Mouse (Mus musculus) C2C12 (cell line): ENCODE results near the gene Ddx21. TPM values are rescaled to one million over a fixed set of nuclear protein-coding genes. Genes with fewer than 3 reads are reported as not detected.
A peak's percentile ranks its signal among the peaks of the same experiment; 100 is the strongest.

Source experiments
- H3K27me3 ChIP-seq: one replicate; pipeline ENCODE4 v1.6.1; 2011; ENCODE audit not compliant: control insufficient read depth, insufficient read depth, insufficient read length
- H3K36me3 ChIP-seq: one replicate; pipeline ENCODE4 v1.6.1; 2011; ENCODE audit not compliant: control insufficient read depth, insufficient read depth
- H3K4me3 ChIP-seq: one replicate; pipeline ENCODE4 v1.5.1; 2011; ENCODE audit warnings: mild to moderate bottlenecking, control low read depth; ENCODE audit not compliant: poor library complexity, insufficient read depth, severe bottlenecking
- H3K79me2 ChIP-seq: one replicate; pipeline ENCODE4 v1.6.1; 2011; ENCODE audit not compliant: control insufficient read depth, insufficient read depth
- H3K79me3 ChIP-seq: one replicate; pipeline ENCODE4 v1.6.1; 2011; ENCODE audit warnings: low read depth, control low read depth
- H3ac ChIP-seq: one replicate; pipeline ENCODE3; 2011; ENCODE audit warnings: low read depth; ENCODE audit not compliant: control insufficient read depth, insufficient read length
- CEBPB ChIP-seq: IDR thresholded peaks from one replicate; pipeline ENCODE4 v1.6.1; 2011; ENCODE audit warnings: low read depth, mild to moderate bottlenecking, control low read depth, moderate library complexity
- CTCF ChIP-seq: IDR thresholded peaks from one replicate; pipeline ENCODE4 v1.5.1; 2011; ENCODE audit not compliant: control insufficient read depth, insufficient read depth, insufficient read length
- FOSL1 ChIP-seq: IDR thresholded peaks from one replicate; pipeline ENCODE4 v1.8.0; 2011; ENCODE audit warnings: mild to moderate bottlenecking, low read length; ENCODE audit not compliant: poor library complexity, insufficient read depth, severe bottlenecking
- MAX ChIP-seq: IDR thresholded peaks from one replicate; pipeline ENCODE4 v1.6.1; 2011; ENCODE audit warnings: mild to moderate bottlenecking, control low read depth
- MYOD1 ChIP-seq: IDR thresholded peaks from one replicate; pipeline ENCODE4 v1.6.1; 2011; ENCODE audit warnings: low read depth; ENCODE audit not compliant: control insufficient read depth, insufficient read length
- MYOG ChIP-seq: IDR thresholded peaks from one replicate; pipeline ENCODE4 v1.6.1; 2011; ENCODE audit not compliant: control insufficient read depth, insufficient read length; ENCODE audit errors: extremely low read depth
- USF1 ChIP-seq: IDR thresholded peaks from one replicate; pipeline ENCODE4 v1.6.1; 2011; ENCODE audit warnings: low read depth, mild to moderate bottlenecking, control low read depth, moderate library complexity
- polyA plus RNA-seq: library from polyadenylated mRNA; unstranded; fragments of >200 nt; fragmentation: generic; extraction: Trizol; gene quantifications from one replicate; pipeline ENCODE4 v1.2.1, GENCODE M21; 2012; ENCODE audit warnings: missing spikeins

The Ddx21 gene
- polyA plus RNA-seq, 1 experiment, result 55.3 TPM

DNA sequence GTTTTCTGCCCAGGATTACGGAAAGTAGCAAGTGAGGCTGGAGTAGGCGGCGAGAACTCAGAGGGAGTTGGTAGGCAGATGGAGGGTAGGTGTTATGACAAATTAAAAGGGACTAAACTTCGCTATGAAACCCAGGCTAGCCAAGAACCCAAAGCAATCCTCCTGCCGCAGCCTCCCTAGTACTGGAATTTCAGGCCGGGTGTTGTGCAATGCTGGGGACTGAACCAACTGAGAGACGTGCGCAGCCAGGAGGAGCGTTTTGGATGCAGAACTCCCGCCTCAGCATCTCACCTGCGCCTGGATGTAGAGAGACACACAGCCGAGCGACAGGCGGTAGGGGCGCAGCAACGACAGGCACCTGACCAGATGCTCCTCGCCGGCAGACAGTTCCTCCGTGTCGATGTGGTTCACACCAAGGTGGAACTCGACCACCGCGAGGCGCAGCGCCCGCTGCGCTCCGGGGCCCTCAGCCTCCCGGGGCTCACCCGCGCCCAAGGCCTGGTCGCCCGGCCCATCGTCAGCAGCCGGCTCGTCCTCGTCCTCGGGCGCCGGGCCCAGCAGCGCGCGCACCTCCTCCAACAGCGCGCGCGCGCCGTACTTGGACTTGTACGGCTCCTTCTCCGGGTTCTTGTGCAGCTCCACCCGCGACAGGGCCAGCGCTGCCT lies 24.3 kb downstream of the Ddx21 start:
- peaks cover 16% of the 10 kb centered on the region for H3K79me3 ChIP-seq
- H3K27me3 ChIP-seq, result no peaks in the 10 kb centered on the region
- H3K79me2 ChIP-seq, result peaks cover 28% of the 10 kb centered on the region
- peak overlapping the region; percentile 82 for H3ac ChIP-seq
- peak overlapping the region; percentile 87 for H3K4me3 ChIP-seq
- H3K36me3 ChIP-seq, result peaks cover 49% of the 10 kb centered on the region
- peak; percentile 69 for TF ChIP-seq CEBPB
- no peak for TF ChIP-seq CTCF
- TF ChIP-seq FOSL1, result no peak

DNA sequence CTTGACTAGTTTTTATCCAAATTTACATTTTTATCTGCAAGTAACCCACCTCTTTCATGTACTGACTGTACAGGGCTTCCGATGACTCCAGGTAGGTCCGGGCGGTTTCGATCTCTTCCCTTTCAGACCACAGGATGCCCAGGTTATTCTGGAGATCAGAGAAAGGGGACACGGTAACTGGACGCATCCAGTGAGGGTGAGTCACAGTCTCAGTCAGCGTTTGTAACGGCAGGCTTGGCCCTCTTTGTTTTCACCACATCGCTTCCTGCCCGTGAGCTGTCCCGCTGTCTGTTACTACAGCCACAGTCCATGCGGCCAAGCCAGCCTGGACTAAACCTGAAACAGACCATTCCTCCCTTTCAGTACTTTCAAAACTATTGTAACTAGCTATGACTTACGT lies 27.1 kb downstream of the Ddx21 start:
- peaks cover 16% of the 10 kb centered on the region for H3K79me3 ChIP-seq
- no peak overlapping the region for H3K4me3 ChIP-seq
- no peak overlapping the region for H3ac ChIP-seq
- H3K79me2 ChIP-seq, result peaks cover 28% of the 10 kb centered on the region
- TF ChIP-seq MAX (no peak), FOSL1 (no peak), MYOG (no peak), CEBPB (no peak), MYOD1 (no peak), USF1 (no peak), CTCF (no peak)
- H3K36me3 ChIP-seq, result peaks cover 41% of the 10 kb centered on the region
- H3K27me3 ChIP-seq, result no peaks in the 10 kb centered on the region

DNA sequence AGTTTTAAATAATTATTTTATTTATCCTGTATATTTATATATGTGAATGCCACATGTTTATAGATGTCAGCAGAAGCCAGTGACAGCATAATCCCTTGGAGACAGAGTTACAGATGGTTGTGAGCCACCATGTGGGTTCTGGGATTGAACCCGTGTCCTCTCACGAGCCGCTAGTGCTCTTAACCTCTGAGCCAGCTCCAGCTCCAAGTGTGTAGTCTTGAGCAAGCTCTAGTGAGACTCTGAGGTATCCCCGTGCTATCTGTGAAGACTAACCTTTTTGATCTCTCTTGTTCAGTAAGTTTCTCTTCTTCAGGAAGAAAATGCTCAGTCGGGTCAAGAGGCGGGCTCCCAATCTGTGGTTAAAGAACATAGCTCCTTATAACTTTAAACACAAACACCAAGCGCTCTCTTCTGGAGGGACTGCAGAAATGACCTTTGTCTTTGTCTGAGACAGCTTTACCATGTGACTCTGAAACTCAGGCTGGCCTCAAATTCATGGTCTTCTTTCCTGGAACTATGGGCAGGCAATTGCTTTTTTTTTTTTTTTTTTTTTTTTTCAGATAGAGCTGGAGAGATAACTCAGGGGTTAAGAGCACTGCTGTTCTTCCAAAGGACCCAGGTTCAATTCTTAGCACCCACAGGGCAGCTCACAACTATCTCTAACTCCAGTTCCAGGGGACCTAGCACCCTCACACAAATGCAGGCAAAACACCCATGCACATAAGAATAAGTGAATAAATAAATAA lies 31.8 kb downstream of the Ddx21 start:
- TF ChIP-seq USF1 (no peak), MYOG (no peak), MYOD1 (no peak), CTCF (no peak), FOSL1 (no peak), MAX (no peak), CEBPB (no peak)
- Histone ChIP-seq H3K79me3 (no peaks in the 10 kb centered on the region), H3K4me3 (no peak overlapping the region), H3ac (no peak overlapping the region), H3K79me2 (no peaks in the 10 kb centered on the region), H3K27me3 (no peaks in the 10 kb centered on the region), H3K36me3 (peaks cover 74% of the 10 kb centered on the region)

DNA sequence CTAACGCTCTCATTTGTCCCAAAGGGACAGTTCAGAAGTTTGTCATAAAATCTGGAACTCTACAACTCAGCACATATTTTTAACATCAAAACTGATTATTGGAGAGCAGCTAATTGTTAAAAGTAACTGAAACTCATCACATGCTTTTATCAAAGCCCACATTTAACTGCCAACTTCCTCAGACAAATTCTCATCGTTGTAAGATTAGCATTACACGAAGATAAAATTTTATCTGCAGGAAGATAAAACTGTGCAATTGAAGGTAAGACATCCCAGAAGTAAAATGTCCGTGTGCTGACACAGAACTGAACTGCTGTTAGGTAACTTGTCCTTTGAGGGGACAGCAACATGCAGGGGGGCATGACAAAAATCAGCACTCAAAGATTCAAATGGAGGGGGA lies 33.2 kb downstream of the Ddx21 start:
- no peak for TF ChIP-seq MYOG
- TF ChIP-seq MAX, result no peak
- TF ChIP-seq CTCF, result no peak
- no peak for TF ChIP-seq CEBPB
- no peak for TF ChIP-seq USF1
- TF ChIP-seq FOSL1, result no peak
- no peak for TF ChIP-seq MYOD1
- Histone ChIP-seq H3K36me3 (peaks cover 73% of the 10 kb centered on the region), H3ac (no peak overlapping the region), H3K4me3 (no peak overlapping the region), H3K79me2 (no peaks in the 10 kb centered on the region), H3K27me3 (no peaks in the 10 kb centered on the region), H3K79me3 (no peaks in the 10 kb centered on the region)

DNA sequence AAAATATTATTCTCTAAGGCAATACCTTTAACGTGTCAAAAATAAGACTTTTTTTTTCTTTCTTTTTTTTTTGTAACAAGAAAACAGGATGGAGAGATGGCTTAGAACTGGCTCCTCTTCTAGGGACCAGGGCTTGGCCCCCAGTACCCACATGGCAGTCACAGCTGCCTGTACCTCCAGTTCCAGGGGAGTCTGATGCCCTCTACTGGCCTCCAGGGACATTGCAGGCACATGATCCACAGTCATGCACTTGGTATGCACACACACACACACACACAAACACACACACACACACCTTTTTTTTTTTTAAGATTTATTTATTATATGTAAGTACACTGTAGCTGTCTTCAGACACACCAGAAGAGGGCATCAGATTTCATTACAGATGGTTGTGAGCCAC lies 44.3 kb downstream of the Ddx21 start:
- Histone ChIP-seq H3ac (no peak overlapping the region), H3K79me3 (no peaks in the 10 kb centered on the region), H3K36me3 (peaks cover 31% of the 10 kb centered on the region), H3K4me3 (no peak overlapping the region), H3K79me2 (no peaks in the 10 kb centered on the region), H3K27me3 (no peaks in the 10 kb centered on the region)
- no peak for TF ChIP-seq CEBPB
- no peak for TF ChIP-seq MAX
- no peak for TF ChIP-seq MYOG
- TF ChIP-seq FOSL1, result no peak
- peak; percentile 50 for TF ChIP-seq CTCF
- no peak for TF ChIP-seq USF1
- TF ChIP-seq MYOD1, result no peak

DNA sequence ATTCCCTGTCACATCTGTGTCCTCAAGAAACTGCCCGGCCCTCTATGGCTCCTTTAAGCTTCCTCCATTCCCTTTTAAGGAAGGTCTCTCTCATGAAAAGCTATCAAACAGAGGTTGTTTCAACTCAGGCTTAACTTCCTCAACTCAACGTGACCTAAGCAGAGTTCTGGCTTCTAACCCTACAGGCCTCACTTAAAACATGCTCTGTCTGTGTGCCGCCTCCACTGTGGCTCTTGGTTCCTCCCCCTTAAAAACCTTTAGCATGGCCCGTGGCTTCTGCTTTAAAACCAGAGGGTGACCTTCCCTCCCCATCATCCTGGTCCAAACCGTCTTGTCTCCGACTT lies 45.6 kb downstream of the Ddx21 start:
- no peaks in the 10 kb centered on the region for H3K79me3 ChIP-seq
- peaks cover 19% of the 10 kb centered on the region for H3K36me3 ChIP-seq
- H3K27me3 ChIP-seq, result no peaks in the 10 kb centered on the region
- no peak overlapping the region for H3ac ChIP-seq
- no peak overlapping the region for H3K4me3 ChIP-seq
- H3K79me2 ChIP-seq, result no peaks in the 10 kb centered on the region
- TF ChIP-seq MYOD1 (no peak), MAX (no peak), MYOG (no peak), CTCF (no peak), CEBPB (no peak), USF1 (no peak), FOSL1 (no peak)
